14 mouse cellular contexts compared by ENCODE assay signal in the genomic region with DNA sequence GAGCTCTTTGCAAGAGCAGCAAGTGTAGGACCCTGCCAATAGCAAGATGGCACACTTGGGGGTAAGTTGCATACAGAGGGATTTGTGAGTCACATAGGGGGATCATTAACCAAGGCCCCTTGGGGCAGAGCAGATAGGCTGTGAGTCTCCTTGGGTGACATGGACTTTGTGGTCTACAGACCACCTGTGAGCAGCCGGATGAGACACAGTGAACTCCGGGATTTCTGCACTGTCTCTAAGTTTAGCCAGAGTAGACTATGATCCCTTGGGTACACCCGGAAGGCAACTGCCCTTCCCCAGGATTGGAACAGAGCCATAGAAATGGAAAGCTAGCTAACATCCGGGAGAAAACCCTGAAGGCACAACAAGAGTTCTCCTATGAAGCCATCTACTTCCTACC.
"Had no signal": no experiment of that assay in that cellular context is flagged by ENCODE, and none has a peak within 500 bp of the region (broad histone marks: within the 10 kb centered on the region; RNA-seq: fewer than 3 reads in every experiment).

No protein-coding gene starts in this region.

- H3K36me3 ChIP-seq: limb, embryonic 10.5 days; liver, embryonic 12.5 days; midbrain, embryonic 15.5 days; neural tube, embryonic 13.5 days had no signal

- H3K4me1 ChIP-seq: liver, embryonic 12.5 days; megakaryocyte, embryonic 14.5 days had no signal

- H3K27ac ChIP-seq: left cerebral cortex, adult 2 months; limb, embryonic 10.5 days; liver, embryonic 12.5 days; macrophage; midbrain, embryonic 15.5 days; neural tube, embryonic 13.5 days had no signal

- DNase-seq: lung, embryonic 14.5 days; lung, postnatal 14 days; retina, postnatal 1 day; right cerebral cortex, postnatal 4 days; spleen, adult 18-20 months; thymus, adult 2 months; thymus, postnatal 25 days had no signal

- H3K4me3 ChIP-seq: left cerebral cortex, adult 2 months; limb, embryonic 10.5 days; liver, embryonic 12.5 days; megakaryocyte, embryonic 14.5 days; midbrain, embryonic 15.5 days; neural tube, embryonic 13.5 days had no signal

- H3K27me3 ChIP-seq: liver, embryonic 12.5 days; megakaryocyte, embryonic 14.5 days; midbrain, embryonic 15.5 days; neural tube, embryonic 13.5 days had no signal
